Mouse (Mus musculus) cerebellum, postnatal 36 days (tissue): ENCODE results near the gene Prf1.

Experiments
- DNase-seq, 2 experiments: peaks; one replicate each; pipeline ENCODE4 v3.0.0; 2021 to 2022; ENCODE audit warnings: mixed read lengths in 2 of 2

The Prf1 gene

DNA sequence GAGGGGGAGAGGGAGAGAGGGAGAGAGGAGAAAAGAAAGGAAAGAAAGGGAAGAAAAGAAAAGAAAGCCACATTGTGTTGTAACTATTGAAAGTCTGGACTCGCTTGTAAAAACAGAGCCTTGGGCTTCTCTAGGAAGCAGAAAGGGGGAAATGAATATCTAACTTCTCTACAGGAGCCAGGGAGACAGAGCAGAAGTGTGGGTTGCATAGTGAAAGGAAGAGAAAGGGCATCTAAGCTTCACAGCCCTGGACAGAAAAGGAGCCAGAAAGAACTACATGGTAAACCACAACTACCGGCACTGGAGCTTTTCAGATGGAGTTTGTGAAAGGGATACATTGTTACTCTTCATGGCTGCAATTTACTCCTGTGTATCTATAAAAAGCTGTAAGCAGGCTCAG lies 7.2 kb upstream of the Prf1 start:
- no peak for DNase-seq

DNA sequence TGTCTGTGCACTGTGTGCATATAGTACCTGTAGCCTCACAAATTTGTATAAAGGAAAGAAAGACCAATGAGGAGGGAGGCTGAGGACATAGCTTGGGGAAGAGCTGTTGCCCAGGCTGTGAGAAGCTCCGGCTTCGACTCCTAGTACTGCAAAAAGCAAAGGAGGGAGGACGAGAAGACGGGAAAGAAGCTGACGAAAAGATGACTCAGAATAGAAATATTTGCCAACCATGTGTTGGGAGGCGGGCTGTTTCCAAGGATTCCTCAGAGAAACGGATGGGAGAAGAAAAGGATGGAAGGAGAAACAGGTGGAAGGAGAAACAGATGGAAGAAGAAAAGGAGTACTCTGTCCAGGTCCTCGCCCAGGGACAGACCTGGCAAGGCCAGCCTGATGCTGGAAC lies 3.4 kb upstream of the Prf1 start:
- DNase-seq = no peak

DNA sequence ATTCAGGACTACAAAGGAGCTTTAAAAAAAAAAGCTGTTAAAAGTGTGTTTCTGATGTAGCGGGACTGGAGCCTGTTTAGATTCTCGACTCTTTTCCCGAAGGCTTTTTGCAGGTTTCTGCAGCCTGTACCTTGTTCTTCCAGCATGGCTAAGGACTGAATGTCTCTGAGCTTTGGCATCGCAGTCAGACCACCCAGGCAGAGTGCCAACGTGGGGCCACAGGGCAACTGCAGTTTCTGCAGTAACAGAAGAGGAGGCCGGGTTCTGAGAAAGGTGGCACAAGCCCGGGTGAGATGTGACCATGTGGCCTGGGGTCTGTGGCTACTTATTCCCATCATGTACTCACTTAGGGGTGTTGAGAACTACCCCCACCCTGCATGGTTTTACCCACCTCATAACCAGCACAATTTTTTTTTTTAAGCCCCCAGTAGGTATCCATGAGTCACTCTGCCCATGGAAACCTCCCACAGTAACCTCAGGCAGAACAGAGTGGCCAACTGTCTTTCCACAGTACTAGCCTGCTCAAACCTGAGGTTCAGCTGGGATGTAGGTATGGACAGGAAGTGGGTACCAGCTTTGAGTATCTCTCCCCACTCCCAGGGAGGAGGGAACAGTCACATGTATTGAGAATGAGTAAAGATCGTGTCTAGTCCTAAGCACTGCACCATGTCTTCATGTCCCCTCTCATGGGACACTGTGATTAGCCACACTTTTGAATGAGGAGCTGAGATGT lies 754 bp upstream of the Prf1 start:
- no peak for DNase-seq

DNA sequence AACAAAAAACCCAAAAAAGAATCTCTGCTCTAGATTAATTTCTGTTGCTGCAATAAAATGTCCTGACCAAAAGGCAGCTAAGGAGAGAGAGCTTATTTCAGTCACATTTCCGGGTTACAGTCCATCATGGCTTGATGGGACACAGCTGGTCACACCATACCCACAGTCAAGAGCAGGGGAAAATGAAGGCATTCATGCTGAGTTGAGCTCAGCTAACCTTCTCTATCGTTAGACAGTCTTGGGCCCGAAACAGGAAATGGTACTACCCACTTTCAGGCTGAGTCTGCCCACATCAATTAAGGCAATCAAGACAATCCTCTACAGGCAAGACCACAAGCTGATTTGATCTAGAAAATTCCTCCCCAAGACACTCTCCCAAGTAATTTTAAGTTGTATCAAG lies 3.4 kb downstream of the Prf1 start:
- no peak for DNase-seq

DNA sequence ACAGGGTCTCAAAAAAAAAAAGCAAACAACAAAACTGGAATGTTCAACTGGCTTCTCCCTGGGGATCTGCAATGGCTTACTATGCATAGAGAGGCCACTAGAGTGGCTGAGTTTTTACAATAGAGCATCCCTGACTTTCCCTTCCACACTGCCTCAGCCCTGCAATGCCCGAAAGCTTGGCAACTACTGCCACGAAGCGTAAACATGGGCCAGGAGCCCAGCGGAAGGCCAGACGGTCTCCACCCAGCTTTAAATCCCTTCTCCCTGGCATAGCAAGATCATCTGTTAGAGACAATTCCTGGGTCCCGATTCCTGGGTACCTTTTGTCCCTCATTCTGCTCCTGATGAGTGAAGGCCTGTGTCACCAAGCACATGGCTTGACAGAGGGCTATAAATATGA lies 6.4 kb downstream of the Prf1 start:
- peak; percentile 31 to 44 for DNase-seq

GRCm38 (mm10) chr10:61305928-61306590 lies 8.4 kb downstream of the Prf1 start:
- no peak for DNase-seq

DNA sequence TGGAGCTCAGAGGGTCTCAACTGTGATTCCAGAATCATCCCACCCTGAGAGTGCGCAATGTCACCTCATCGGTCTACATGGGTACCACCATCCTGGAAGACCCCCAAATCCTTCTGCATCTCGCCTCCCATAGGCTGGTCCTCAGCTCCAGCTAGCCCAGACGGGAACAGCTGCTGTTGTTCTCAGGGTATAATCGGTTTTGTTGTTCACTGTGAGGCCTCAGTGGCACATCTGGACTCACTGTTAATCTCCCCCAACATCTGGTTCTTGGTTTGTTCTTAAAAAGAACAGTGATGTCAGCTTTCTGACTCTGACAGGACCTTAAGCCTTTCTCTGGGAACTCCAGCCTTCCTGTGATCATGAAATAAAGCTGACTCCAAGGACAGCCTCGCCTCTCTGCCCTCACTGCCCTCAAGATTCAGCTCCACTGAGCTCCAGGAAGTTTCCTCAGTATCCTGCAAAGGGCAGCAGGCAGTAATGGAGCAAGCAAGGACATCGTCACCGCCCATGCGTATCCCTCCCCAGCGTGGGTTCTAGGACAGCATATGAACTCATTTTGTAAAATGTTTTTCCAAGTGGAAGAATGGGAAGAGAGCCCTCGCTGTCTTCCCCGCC lies 11.2 kb downstream of the Prf1 start:
- no peak for DNase-seq

GRCm38 (mm10) chr10:61312159-61312558 lies 14.5 kb downstream of the Prf1 start:
- DNase-seq = no peak

DNA sequence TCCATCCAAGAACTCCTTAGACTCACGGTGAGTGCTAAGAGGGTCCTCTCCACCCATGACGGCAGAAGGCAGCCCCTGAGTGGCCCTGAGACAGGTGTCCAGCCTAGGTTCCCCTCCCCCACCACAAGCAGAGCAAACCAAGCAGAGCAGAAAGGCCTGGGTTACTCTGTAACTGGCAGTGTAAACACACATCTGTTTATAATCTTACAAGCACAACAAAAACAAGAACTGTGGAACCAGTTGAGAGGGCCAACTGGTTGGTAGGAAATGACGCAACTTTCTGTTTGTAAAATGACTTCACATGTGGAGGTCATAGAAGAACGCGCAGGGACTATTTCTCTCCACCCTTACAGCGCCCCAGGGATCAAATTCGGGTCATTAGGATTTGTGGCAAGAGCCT lies 15.1 kb downstream of the Prf1 start:
- DNase-seq = no peak

DNA sequence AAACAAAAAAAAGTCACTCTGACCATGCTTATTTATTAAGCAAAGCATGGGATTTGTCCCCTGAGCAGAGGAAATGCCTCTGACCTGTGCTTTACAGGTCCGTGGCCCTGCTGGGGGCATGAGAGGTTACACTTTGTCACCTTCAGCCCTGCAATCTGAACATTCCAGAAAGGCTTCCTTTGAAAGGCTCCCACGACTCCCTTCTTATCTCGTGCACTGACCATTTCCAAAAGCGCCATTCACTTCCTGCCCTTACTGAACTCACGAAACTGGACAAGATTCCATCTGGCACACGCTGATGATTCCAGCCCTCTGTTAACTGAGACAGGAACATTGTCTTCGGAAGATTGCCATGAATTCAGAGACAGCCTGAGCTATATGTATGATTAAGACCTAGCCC lies 16.1 kb downstream of the Prf1 start:
- DNase-seq = no peak

GRCm38 (mm10) chr10:61315324-61315880 lies 17.8 kb downstream of the Prf1 start:
- no peak for DNase-seq

- no peak for DNase-seq
Measured at GRCm38 (mm10) chr10:61318527-61318926, 20.9 kb downstream of the Prf1 start.

DNA sequence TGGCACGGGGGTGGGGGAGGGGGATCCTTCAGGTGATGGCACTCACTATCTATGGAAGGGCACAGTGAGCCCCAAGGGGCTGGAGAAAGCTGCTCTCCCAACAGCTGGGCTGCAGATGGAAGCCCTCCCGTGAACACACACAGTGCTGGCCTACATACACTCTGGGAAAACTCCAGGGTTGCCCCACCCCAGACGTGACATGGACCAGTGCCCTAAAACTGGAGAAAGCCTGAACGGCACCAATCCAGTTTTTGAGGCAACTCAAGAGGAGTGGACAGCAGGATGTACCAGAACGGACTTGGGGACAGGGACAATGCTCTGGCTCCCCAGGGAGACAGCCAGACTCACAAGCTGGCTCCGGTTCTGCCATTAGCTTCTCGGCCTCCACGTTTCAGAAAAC lies 27.1 kb downstream of the Prf1 start:
- DNase-seq = no peak

- no peak for DNase-seq
Measured at GRCm38 (mm10) chr10:61325782-61326328, 28.2 kb downstream of the Prf1 start.

DNA sequence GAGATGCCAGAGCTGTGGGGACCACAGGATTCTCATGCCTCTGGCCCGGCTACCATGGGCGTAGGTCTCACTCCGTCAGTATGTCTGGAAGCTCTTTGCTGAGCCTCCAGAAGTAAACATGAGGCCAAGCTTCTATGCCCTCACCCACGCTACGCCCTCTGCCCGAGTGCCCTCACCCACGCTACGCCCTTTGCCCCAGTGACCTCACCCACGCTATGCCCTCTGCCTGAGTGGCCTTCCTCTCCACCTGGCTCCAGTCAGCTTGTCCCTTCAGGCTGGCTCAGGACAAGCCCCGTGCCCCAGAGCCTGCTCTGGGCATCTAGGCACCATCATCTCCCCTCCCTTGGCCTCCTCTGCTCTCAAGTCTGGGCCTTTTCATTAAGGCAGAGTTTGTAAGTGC lies 29.9 kb downstream of the Prf1 start:
- no peak for DNase-seq

DNA sequence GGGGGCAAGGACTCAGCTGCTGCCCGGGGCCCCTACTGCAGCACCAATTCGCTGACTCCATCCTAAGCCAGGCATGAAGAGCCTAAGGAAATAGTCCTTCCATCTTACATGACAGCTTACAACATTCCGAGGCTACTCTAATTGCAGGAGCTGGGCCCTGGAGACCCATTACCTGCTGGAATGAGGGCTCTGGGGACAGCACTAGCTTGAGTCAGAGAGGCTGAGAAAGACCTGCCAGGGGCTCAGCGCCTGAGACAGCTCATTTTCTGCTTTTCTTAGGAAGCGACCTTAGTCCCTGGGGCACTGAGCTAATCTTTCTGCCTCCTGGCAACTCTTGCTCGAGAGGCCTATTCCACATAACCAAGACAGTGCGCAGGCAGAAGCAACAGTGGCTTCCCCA lies 31.3 kb downstream of the Prf1 start:
- DNase-seq = no peak

DNA sequence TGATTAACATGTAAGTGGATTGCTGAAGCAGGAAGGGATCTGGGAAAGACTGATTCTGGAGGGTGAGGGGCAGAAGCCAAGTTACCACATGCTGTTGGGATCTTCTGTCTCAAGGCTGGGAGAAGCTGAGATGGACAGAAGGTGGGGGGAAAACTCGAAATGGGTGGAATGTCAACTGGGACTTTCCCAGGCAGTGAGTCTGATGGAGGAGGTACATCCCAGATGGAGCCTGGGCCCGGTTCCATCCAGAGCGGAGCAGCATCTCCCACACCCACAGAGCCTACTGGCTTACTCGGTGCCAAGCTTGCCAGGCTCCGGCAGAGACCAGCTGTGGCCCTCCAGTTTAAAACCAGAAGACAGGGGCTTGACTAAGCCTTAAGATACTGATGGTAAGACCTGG lies 33.4 kb downstream of the Prf1 start:
- DNase-seq = peak; percentile 76 to 82

DNA sequence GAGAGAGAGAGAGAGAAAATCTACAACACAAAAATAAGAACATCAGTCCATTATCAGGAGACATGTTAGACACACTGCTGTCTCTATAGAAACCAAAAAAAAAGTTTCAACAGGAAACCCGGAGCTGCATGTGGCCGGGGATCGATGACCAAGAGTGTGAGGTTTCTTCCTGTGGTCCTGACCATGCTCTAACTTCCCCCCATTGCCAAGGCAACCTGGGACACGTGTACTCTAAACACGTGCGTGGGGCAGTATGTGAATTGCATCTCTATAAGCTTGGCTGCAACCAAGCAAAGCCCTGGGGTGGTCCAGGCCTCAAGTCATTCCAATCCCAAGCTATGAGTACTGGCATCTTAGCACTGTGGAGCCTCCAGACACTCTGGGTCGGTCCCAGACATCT lies 36.9 kb downstream of the Prf1 start:
- no peak for DNase-seq

GRCm38 (mm10) chr10:61336137-61336536 lies 38.5 kb downstream of the Prf1 start:
- DNase-seq = peak; percentile 85 to 90

- no peak for DNase-seq
Measured at GRCm38 (mm10) chr10:61336592-61336991, 39.0 kb downstream of the Prf1 start.

DNA sequence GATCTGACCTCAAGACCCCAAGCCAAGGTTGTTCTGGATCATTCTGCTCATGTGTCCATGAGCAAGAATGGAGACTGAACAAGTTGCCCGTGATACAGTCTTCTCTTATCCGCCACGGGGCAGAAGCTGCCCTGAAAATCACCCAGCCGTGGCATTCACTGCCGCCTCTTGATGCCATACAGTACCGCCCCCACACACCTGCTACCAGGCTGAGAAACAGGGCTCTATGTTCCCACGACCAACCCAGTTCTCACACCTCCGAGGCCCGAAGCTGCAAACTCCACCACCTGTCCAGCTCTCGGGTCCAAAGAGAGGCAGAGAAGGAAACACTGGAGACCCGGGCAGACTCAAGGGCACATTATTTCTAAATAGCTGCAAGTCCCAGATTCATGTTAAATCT lies 40.0 kb downstream of the Prf1 start:
- no peak for DNase-seq

GRCm38 (mm10) chr10:61339216-61339615 lies 41.6 kb downstream of the Prf1 start:
- DNase-seq = no peak

- no peak for DNase-seq
Measured at GRCm38 (mm10) chr10:61340247-61340646, 42.6 kb downstream of the Prf1 start.

GRCm38 (mm10) chr10:61341045-61341444 lies 43.4 kb downstream of the Prf1 start:
- no peak for DNase-seq
